Mouse (Mus musculus) liver, embryonic 15.5 days (tissue): ENCODE results near the gene Zfp281. TPM values are rescaled to one million over a fixed set of nuclear protein-coding genes. Genes with fewer than 3 reads are reported as not detected.

ENCODE experiments used
- ATAC-seq: fragments of 200-750 bp; cut with Nextera tagmentation; 2 replicates; pipeline ENCODE4 v1.8.0; 2017; ENCODE audit warnings: moderate number of reproducible peaks, mild to moderate bottlenecking, moderate library complexity; ENCODE audit not compliant: insufficient read depth
- H3K27ac ChIP-seq: fragments of 300-500 bp; sonication (generic); replicated peaks from 2 replicates; pipeline ENCODE4 v1.5.1; 2015; ENCODE audit warnings: mild to moderate bottlenecking, inconsistent platforms
- H3K27me3 ChIP-seq: fragments of 300-500 bp; sonication (generic); 2 replicates; pipeline ENCODE4 v1.6.1; 2015; ENCODE audit warnings: mild to moderate bottlenecking, inconsistent platforms
- H3K36me3 ChIP-seq: fragments of 300-500 bp; sonication (generic); replicated peaks from 2 replicates; pipeline ENCODE4 v1.6.1; 2015; ENCODE audit warnings: moderate library complexity, mild to moderate bottlenecking, inconsistent platforms
- H3K4me1 ChIP-seq: fragments of 300-500 bp; sonication (generic); replicated peaks from 2 replicates; pipeline ENCODE4 v1.6.1; 2015; ENCODE audit warnings: inconsistent platforms
- H3K4me2 ChIP-seq: fragments of 300-500 bp; sonication (generic); 2 replicates; pipeline ENCODE4 v1.6.1; 2015; ENCODE audit warnings: moderate library complexity, mild to moderate bottlenecking, inconsistent platforms
- H3K4me3 ChIP-seq: fragments of 300-500 bp; sonication (generic); replicated peaks from 2 replicates; pipeline ENCODE4 v1.5.1; 2015; ENCODE audit warnings: mild to moderate bottlenecking, inconsistent platforms
- H3K9ac ChIP-seq: fragments of 300-500 bp; sonication (generic); 2 replicates; pipeline ENCODE4 v1.6.1; 2015; ENCODE audit warnings: moderate library complexity, mild to moderate bottlenecking, inconsistent platforms
- H3K9me3 ChIP-seq: fragments of 300-500 bp; sonication (generic); replicated peaks from 2 replicates; pipeline ENCODE4 v1.6.1; 2016; ENCODE audit warnings: inconsistent platforms
- WGBS: fragments of 180-500 bp; shearing (Covaris S2); methylation state at CpG from one replicate; pipeline ENCODE4 v1.1.7; 2015; ENCODE audit warnings: mixed read lengths; ENCODE audit not compliant: insufficient replicate concordance; 5-methylcytosine and 5-hydroxymethylcytosine counted together
- polyA plus RNA-seq: library from polyadenylated mRNA; unstranded; fragments of >200 nt; fragmentation: Nextera tagmentation; extraction: Ambion mirVana; gene quantifications from 2 replicates; pipeline ENCODE4 v1.2.1, GENCODE M21; 2015

Gene Zfp281
- polyA plus RNA-seq, 1 experiment from 2014 or later: 6.0 TPM

DNA sequence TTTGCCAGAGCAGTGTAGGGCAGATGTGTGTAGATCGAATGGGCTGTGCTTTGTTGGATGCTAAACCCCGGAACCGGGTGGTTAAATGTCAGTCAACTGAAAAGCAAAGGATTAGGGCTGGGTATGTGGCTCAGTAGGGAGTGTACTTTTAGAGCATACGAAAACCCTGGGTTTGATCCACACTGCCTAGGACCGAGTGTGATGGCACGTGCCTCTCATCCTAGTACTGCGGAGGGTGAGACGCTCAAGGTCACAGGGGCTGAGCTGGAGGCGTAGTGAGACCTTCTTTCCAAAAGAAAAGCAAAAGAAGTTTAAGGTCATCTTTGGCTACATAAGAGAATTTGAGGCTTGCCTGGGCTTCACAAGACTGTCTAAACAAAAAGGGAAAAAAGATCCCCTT lies 34.6 kb downstream of the Zfp281 start:
- no peaks in the 10 kb centered on the region for H3K27me3 ChIP-seq
- no peaks in the 10 kb centered on the region for H3K36me3 ChIP-seq
- no peak for ATAC-seq
- 77% methylated on average over 9 of the region's 9 CpGs for WGBS
- H3K9me3 ChIP-seq: no peaks in the 10 kb centered on the region
- H3K9ac ChIP-seq: no peak overlapping the region
- H3K27ac ChIP-seq: no peak overlapping the region
- peaks cover 11% of the 10 kb centered on the region for H3K4me1 ChIP-seq
- H3K4me3 ChIP-seq: no peak overlapping the region
- H3K4me2 ChIP-seq: no peak overlapping the region

DNA sequence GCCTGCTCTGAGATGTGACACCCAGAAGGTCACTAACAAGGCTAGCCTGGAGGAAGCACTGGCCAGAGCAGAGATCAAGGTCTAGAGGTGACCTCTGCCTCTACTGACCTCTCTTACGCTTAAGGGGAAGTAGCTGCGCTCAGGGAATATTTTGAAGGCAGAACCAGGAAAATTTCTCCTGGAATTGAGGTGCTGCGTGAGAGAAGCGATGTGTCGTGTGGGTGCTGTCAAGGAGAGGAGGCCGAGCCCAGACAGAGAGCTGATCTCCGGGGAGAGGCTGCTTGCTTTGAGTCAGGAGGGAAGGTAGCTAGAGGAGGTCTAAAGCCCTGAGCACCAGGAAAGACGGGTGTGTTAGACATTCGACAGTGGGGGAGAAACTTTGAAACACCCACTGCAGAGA lies 35.2 kb downstream of the Zfp281 start:
- WGBS: 59% methylated on average over 9 of the region's 9 CpGs
- ATAC-seq: no peak

DNA sequence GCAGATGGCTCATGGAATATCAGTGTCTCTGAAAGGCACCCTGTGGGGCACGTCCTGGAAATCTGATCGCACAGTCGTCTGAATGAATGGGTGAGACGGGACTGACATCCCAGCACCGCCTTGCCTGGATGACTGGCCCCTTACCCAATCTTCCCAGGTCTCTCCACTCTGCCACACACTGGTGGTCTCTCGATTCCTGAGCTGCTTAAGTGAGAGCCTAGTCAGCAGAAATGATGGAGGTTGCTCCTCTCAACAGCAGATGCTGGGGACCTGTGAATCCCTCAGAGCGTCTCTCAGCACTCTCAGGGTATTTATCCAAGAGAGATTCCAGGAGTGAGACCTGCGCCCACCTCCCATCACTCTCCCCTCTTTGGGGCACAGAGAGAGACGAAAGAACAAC lies 36.8 kb downstream of the Zfp281 start:
- WGBS: 52% methylated on average over 9 of the region's 9 CpGs
- H3K9me3 ChIP-seq: no peaks in the 10 kb centered on the region
- H3K9ac ChIP-seq: no peak overlapping the region
- H3K36me3 ChIP-seq: no peaks in the 10 kb centered on the region
- H3K4me3 ChIP-seq: no peak overlapping the region
- no peak for ATAC-seq
- H3K4me2 ChIP-seq: no peak overlapping the region
- H3K27ac ChIP-seq: peak overlapping the region; percentile 58
- H3K4me1 ChIP-seq: peaks cover 9% of the 10 kb centered on the region
- H3K27me3 ChIP-seq: no peaks in the 10 kb centered on the region

More for the DNA sequence above, 35.2 kb downstream of the Zfp281 start:
- Histone ChIP-seq H3K9ac (no peak overlapping the region), H3K4me3 (no peak overlapping the region), H3K4me2 (no peak overlapping the region), H3K27me3 (no peaks in the 10 kb centered on the region), H3K36me3 (no peaks in the 10 kb centered on the region), H3K9me3 (no peaks in the 10 kb centered on the region), H3K27ac (no peak overlapping the region), H3K4me1 (peaks cover 10% of the 10 kb centered on the region)

DNA sequence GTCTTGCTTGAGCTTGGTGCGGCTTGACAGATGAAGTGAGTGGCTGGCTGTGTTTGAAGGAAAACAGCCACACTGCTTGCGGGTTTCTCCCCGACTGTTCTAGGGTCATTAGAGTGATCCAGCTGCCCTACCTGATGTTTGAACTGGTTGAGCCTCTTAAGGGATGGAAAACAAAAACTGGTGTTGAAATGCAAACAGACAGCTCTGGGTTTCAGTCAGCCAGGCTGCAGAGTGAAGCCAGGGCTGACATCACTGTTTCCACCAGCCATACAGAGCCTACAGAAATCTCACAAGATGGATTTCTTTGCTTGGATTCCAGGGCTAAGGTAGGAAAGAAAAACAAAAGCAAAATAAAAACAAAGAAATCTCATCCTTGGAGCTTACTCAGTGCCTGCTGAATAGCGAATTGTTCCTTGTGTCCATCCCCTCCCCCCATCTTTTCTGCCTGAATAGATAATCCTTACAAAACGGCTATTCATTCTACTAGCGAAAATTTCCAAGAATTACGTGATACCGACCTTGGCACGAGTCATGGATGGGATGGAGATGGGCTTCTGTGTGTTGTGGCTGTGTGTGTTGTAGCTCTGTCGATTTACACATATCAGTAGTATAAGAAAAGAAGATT lies 37.4 kb downstream of the Zfp281 start:
- H3K36me3 ChIP-seq: no peaks in the 10 kb centered on the region
- H3K4me1 ChIP-seq: peaks cover 9% of the 10 kb centered on the region
- no peaks in the 10 kb centered on the region for H3K27me3 ChIP-seq
- no peak overlapping the region for H3K9ac ChIP-seq
- H3K4me3 ChIP-seq: no peak overlapping the region
- peak overlapping the region; percentile 58 for H3K27ac ChIP-seq
- ATAC-seq: peak; percentile 37; the same call in 1 of the 2 replicates
- peak overlapping the region; percentile 32; the same call in 1 of the 2 replicates for H3K4me2 ChIP-seq
- 43% methylated on average over 10 of the region's 10 CpGs for whole genome bisulfite sequencing
- H3K9me3 ChIP-seq: no peaks in the 10 kb centered on the region

DNA sequence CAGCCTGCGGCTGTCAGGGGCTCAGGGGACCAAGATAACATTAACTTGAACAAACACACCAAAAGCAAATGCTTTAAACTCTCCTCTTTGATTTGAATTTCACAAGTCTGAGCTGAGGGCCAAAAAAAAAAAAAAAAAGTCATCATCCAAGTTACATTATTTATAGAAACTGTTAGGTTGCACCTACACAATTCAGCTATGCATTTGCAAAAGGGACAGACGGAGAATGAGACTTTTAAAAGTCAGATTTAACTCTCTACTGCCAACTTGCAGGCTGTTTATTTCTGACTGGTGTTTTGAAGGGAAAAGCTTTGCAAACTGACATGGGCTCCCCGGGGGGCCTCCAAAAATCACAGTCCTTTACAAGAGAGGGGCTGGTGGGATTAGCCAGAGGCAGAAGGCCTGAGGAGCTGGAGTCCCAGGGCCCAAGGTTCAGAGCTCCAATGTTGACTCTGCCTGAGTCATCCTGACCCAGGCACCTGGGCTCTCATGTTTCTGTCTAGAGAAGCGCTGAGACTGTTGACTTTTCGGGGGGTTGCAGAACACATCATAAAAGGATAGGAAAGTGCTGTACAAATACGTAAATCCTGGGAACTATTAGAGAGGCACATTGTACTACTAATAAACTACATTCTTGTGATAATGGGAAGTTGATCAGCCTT lies 40.4 kb downstream of the Zfp281 start:
- no peak overlapping the region for H3K4me3 ChIP-seq
- 45% methylated on average over 6 of the region's 6 CpGs for WGBS
- no peaks in the 10 kb centered on the region for H3K9me3 ChIP-seq
- no peak overlapping the region for H3K9ac ChIP-seq
- no peaks in the 10 kb centered on the region for H3K27me3 ChIP-seq
- peak; percentile 39; the same call in 1 of the 2 replicates for ATAC-seq
- no peak overlapping the region for H3K4me2 ChIP-seq
- no peaks in the 10 kb centered on the region for H3K36me3 ChIP-seq
- peaks cover 9% of the 10 kb centered on the region for H3K4me1 ChIP-seq
- H3K27ac ChIP-seq: peak overlapping the region; percentile 65

DNA sequence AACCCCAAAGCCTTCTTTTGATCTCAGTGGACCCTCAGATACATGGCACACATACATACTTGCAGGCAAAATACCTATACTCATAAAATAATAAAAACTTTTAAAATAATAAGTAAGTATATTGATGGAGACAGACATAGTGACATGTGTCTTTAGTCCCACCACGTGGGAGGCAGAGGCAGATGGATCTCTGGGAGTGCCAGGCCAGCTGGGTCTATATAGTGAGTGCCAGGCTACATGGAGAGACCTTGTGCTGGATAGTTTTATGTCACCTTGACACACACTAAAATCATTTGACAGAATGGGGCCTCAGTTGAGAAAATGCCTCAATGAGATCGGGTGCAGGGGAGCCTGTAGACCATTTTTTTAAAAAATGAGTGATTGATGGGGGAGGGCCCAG lies 41.8 kb downstream of the Zfp281 start:
- 47% methylated on average over 2 of the region's 2 CpGs for WGBS
- Histone ChIP-seq H3K4me2 (no peak overlapping the region), H3K27ac (no peak overlapping the region), H3K27me3 (no peaks in the 10 kb centered on the region), H3K9ac (no peak overlapping the region), H3K36me3 (no peaks in the 10 kb centered on the region), H3K4me3 (no peak overlapping the region), H3K4me1 (peaks cover 7% of the 10 kb centered on the region; the same call in 1 of the 2 replicates), H3K9me3 (no peaks in the 10 kb centered on the region)
- ATAC-seq: no peak

DNA sequence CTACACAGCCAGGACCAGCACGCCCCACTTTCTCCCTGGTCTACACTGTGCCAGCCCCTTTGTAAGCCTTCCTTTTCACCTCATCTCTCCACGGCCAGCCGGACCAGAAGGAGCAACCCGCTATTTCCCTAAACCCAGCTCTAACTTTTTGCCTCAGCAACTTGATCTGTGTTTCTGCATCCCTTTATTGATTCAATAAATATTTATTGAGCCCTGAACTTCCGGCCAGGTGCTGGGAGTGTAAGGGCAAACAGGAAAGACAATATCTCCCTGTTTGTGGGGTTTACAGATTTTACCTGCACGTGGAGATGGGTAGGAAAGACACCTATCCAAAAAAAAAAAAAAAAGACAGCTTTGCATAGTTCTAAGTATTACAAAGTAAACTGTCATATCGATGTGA lies 45.2 kb downstream of the Zfp281 start:
- Histone ChIP-seq H3K4me2 (no peak overlapping the region), H3K4me3 (no peak overlapping the region), H3K9me3 (no peaks in the 10 kb centered on the region), H3K27me3 (no peaks in the 10 kb centered on the region), H3K36me3 (no peaks in the 10 kb centered on the region), H3K27ac (0 out of 2 replicates have a peak overlapping the region, but pooled peaks have one; percentile 29), H3K4me1 (peaks cover 11% of the 10 kb centered on the region; the same call in 1 of the 2 replicates), H3K9ac (no peak overlapping the region)
- 56% methylated on average over 7 of the region's 7 CpGs for WGBS
- no peak for ATAC-seq

DNA sequence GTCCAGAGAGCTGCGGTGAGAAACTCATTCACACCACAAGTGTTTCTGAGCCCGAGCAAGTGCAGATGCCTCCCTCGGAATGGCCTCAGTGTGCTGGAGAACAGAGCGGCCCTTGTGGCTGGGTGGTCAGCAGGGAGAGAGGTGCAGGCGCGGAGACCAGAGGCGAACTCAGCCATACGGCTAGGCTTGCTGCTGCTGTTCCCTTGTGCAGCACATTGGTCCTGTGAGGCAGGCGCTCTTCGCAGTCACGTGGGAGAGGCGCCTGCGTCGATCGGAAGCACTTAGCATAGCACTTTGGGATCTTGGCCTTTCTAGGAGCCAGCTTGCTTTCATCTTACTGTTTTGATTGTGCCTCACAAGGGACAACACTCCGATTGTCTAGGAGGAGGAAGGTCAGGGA lies 45.7 kb downstream of the Zfp281 start:
- no peak for ATAC-seq
- Histone ChIP-seq H3K9ac (no peak overlapping the region), H3K27me3 (no peaks in the 10 kb centered on the region), H3K36me3 (no peaks in the 10 kb centered on the region), H3K4me3 (no peak overlapping the region), H3K4me2 (no peak overlapping the region), H3K9me3 (no peaks in the 10 kb centered on the region), H3K4me1 (peaks cover 11% of the 10 kb centered on the region; the same call in 1 of the 2 replicates), H3K27ac (0 out of 2 replicates have a peak overlapping the region, but pooled peaks have one; percentile 29)
- WGBS: 63% methylated on average over 16 of the region's 16 CpGs

DNA sequence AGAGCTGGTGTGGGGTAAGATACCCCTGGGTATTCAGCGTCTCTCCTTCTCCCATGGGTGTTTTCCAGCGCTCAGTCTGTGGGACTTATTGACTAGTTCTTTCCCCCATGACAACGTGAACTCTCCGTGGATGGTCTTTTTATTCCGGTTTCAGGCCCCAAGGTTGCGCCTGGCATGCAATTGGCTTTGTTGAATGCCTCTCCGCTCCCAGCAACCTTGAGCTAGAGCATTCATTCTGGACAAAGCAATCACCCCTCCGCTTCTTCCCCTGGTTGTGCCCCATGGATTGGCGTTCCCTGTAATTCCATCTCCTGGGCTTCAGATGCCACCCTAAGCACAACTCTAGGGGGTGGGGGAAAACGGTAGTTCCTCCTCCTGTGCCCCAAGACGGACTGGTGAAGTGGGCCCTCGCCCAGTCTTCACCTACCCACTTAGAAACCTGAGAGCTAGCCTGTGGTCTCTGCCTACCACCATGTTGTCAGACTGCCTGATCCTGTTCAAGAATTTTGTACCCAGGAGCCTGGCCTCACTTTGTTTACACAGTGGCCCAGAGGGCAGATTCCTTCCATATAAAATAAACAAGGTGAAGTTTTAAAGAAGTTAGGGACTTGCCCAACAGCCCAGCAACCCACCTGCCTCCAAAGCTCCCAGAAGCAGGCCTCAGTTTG lies 47.2 kb downstream of the Zfp281 start:
- Histone ChIP-seq H3K9ac (no peak overlapping the region), H3K4me1 (peaks cover 11% of the 10 kb centered on the region; the same call in 1 of the 2 replicates), H3K4me2 (no peak overlapping the region), H3K27ac (no peak overlapping the region), H3K4me3 (no peak overlapping the region), H3K27me3 (no peaks in the 10 kb centered on the region), H3K36me3 (no peaks in the 10 kb centered on the region), H3K9me3 (no peaks in the 10 kb centered on the region)
- ATAC-seq: no peak
- WGBS: 70% methylated on average over 12 of the region's 12 CpGs

DNA sequence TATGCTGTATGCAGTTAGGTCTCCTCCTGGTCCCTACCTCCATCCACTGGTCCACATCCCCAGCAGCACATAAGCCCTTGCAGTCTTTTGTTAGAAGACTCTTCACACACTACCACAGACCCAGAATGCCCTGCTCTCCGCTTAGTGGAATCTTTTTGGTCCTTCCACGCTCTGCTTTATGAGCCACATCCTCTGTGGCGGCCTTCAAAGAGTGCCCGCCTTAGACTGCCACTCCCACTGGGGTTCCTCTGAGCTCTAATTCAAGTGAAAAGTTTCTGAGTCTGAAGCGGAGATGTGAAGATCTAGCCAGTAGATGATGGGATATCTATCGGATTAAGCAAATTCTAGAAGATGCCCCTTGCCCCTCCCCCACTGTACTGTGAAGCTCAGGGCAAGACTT lies 47.9 kb downstream of the Zfp281 start:
- H3K4me3 ChIP-seq: no peak overlapping the region
- peaks cover 11% of the 10 kb centered on the region; the same call in 1 of the 2 replicates for H3K4me1 ChIP-seq
- H3K9me3 ChIP-seq: no peaks in the 10 kb centered on the region
- no peak for ATAC-seq
- no peak overlapping the region for H3K9ac ChIP-seq
- no peaks in the 10 kb centered on the region for H3K36me3 ChIP-seq
- H3K27ac ChIP-seq: no peak overlapping the region
- WGBS: 72% methylated on average over 6 of the region's 6 CpGs
- H3K4me2 ChIP-seq: no peak overlapping the region
- H3K27me3 ChIP-seq: no peaks in the 10 kb centered on the region

DNA sequence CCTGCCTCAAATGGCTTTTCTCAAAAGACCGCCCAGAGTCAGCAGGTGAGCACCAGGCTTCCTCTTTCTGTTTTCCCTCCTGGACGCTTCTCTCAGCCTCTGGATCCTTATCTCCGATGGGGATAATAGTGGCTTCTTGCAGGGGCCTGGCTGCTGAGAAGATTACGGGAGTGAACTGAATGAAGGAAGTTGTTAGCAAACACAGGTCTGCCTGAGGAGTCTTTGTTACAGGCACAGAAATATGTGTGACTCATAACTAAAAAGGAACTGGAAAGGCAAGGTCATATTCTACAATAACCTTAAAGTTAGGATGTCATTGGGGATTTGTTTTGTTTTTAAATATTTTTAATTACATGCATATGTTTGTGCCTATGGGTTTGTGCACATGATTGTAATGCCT lies 48.6 kb downstream of the Zfp281 start:
- H3K4me3 ChIP-seq: no peak overlapping the region
- H3K27ac ChIP-seq: no peak overlapping the region
- no peaks in the 10 kb centered on the region for H3K27me3 ChIP-seq
- peaks cover 11% of the 10 kb centered on the region; the same call in 1 of the 2 replicates for H3K4me1 ChIP-seq
- no peak overlapping the region for H3K4me2 ChIP-seq
- ATAC-seq: no peak
- no peaks in the 10 kb centered on the region for H3K36me3 ChIP-seq
- H3K9me3 ChIP-seq: no peaks in the 10 kb centered on the region
- WGBS: 44% methylated on average over 4 of the region's 4 CpGs
- no peak overlapping the region for H3K9ac ChIP-seq
